Mouse (Mus musculus) lung, adult 2 months (tissue): ENCODE results near the gene Slc37a4.

Experiments used
- CTCF ChIP-seq: fragments of 200-500 bp; IDR thresholded peaks from 2 replicates; pipeline ENCODE4 v1.5.1; 2011; ENCODE audit warnings: mild to moderate bottlenecking, low read length, control low read depth; ENCODE audit not compliant: insufficient read depth
- POLR2A ChIP-seq: fragments of 200-500 bp; IDR thresholded peaks from 2 replicates; pipeline ENCODE4 v1.6.1; 2011; ENCODE audit warnings: low read depth, mild to moderate bottlenecking, control low read depth, low read length, borderline replicate concordance; ENCODE audit errors: extremely low read depth

DNA sequence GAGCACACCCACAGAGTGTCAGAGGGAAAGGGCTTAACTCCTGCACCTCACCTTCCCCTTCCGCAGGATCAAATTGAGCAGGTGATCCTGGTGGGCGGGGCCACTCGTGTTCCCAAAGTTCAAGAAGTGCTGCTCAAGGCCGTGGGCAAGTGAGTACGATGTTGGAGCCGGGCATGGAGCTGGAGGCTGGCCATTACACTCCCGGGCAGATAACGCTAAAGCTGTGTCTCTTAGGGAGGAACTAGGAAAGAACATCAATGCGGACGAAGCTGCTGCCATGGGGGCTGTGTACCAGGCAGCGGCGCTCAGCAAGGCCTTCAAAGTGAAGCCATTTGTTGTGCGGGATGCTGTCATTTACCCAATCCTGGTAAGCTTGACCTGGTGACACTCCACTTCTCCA is 12.1 kb upstream of the Slc37a4 start:
- TF ChIP-seq POLR2A, result no peak
- no peak for TF ChIP-seq CTCF
